Mouse (Mus musculus): ENCODE results near the gene Tmed3. TPM values are rescaled to one million over a fixed set of nuclear protein-coding genes. Genes with fewer than 3 reads are reported as not detected.

Tmed3 gene
- polyA plus RNA-seq (2017; shearing (Covaris generic)), result 52.1 TPM

DNA sequence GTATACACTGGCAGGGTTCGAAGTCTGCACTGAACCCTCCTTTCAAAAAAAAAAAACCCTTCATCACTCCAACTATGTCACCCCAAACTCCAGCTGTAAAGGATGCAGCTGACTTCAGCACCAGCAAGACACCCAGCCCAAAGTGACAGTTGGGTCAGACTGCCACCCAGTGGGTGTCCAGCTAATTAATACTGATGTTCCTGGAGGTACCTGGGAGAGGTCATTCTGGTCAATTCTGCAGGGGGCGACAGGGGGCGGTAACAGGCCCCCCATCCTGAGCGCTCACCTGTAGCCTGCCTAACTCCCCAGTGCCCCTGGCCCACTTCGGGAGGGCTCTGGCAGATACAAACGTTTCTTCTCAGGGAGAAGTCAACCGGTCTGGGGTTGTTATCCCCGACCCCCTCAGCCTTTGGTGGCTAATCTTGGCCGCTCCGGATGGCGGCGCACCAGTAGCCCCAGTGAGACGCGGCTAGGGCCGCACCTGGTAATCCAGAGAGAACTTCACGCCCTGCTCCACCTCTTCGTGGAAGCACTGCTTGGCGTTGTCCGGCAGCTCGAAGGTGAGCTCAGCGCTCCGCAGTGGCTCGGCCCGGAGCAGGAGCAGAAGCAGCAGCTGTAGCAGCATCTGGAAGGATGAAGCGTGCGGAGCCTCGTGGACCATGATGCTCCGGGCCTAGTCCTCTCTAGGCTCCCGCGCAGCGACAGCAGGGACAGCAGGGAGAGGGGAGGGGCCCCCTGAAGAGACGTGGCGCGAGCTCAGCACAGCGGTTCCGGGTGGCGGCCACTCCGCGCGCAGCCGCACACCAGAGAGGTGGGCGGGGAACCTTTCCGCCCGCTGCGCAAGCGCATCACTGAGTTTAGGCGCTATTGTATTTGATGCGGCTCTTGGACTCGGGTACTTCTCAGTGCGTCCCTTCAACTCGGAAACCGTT, at the start of gene Tmed3:
TSS of gene Tmed3 (minus strand) at position 804 of the 932 bp plus-strand sequence.

DNA sequence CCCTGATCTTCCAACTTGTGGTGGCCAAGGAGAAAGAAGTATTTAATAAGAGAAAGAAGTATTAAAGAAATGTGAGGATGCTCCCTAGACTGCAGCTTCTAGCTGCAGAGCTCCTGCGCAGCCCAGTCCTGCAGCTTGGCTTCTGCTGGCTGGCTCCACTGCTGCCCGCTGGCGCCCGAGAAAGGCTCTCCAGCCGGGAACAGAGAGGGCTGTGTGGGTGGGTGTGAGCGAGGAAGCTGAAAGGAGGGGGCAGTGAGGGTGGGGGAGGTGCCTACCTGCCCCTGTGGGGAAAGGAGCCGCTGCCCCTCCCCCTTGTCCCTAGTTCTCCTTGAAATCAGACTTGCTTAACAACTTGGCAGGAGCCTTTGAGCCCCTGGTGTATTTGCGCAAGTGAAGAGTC, 33.4 kb upstream of the Tmed3 start, which contains the start of gene Ankrd34c:
TSS of gene Ankrd34c (minus strand) at position 181 of the 400 bp plus-strand sequence.

Other genes with a start within 250 kb of the Tmed3 start
- gene Minar1, start 81.9 kb downstream of the Tmed3 start, polyA plus RNA-seq (2017; shearing (Covaris generic)), result not detected
- not detected for gene Ankrd34c, start 33.4 kb upstream of the Tmed3 start, polyA plus RNA-seq (2017; shearing (Covaris generic))
- gene Rasgrf1, start 204.8 kb upstream of the Tmed3 start, polyA plus RNA-seq (2017; shearing (Covaris generic)), result not detected